Mouse (Mus musculus): Measurements from ENCODE around the gene Rbm47. TPM values are rescaled to one million over a fixed set of nuclear protein-coding genes. Genes with fewer than 3 reads are reported as not detected.
A peak's percentile ranks its signal among the peaks of the same experiment; 100 is the strongest.

The Rbm47 gene
- polyA plus RNA-seq, 1 experiment from 2014 or later, result 41.5 TPM

DNA sequence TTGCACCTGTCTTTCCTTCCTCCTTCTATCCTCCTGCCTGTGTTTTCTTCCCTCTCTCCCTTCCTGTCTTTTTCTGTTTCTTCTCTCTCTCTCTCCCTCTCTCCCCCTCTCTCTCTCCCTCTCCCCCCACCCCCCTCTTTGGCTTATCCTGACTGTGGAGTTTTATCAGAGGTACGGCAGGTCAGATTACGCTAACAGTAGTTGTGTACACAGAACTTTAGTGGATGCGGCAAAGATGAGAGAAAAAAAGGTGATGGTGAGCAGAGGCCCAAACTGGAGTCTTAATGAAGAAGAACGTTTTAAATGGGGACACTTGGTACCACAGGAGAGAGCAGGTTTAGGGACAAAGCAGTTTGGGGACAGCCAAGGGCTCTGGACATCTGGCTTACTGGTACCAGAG is 83.3 kb downstream of the Rbm47 start:
- 0 out of 2 replicates have a peak overlapping the region, but pooled peaks have one; percentile 21 for H3K27ac ChIP-seq (ENCODE audit: low read length)
- H3K36me3 ChIP-seq (ENCODE audit: insufficient read depth, low read length), result no peaks in the 10 kb centered on the region
- 33% methylated on average over 4 of the region's 4 CpGs for WGBS
- no peaks in the 10 kb centered on the region for H3K9me3 ChIP-seq (ENCODE audit: low read length)
- H3K27me3 ChIP-seq (replicated peaks; ENCODE audit: insufficient read depth, low read length), result no peaks in the 10 kb centered on the region
- DNase-seq (ENCODE audit: low spot score), result no peak
- no peak overlapping the region for H3K4me3 ChIP-seq (ENCODE audit: low read depth, low read length)
- H3K4me1 ChIP-seq (ENCODE audit: insufficient read depth, low read depth, low read length), result no peaks in the 10 kb centered on the region
- ATAC-seq, result no peak
- no peak overlapping the region for H3K4me2 ChIP-seq (replicated peaks; ENCODE audit: low read depth, low read length)
- no peak overlapping the region for H3K9ac ChIP-seq (replicated peaks; ENCODE audit: low read depth)
- TF ChIP-seq EP300 (IDR thresholded peaks at IDR 0.05) (no peak), CTCF (IDR thresholded peaks at IDR 0.05) (no peak)

DNA sequence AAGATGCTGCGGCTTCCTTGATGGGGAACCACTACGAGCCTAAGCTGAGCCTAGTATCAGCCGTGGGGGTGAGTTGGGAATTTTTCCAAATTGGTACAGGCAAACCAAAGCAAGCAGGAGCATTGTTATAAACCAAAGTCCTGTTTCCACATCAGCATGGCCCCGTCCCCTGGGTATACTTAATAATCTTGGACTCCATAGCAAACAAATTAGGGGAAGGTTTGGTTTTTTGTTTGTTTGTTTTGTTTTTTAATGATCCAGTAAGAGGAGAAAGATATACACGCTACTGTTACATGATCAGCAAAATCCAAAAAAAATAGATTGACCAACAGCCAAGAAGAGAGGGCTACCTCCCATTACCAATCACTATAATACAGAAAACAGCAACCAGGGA is 84.0 kb downstream of the Rbm47 start:
- no peak for DNase-seq (ENCODE audit: low spot score)
- no peak for TF ChIP-seq EP300 (IDR thresholded peaks at IDR 0.05)
- no peak for TF ChIP-seq CTCF (IDR thresholded peaks at IDR 0.05)
- H3K27me3 ChIP-seq (replicated peaks; ENCODE audit: insufficient read depth, low read length), result no peaks in the 10 kb centered on the region
- H3K4me1 ChIP-seq (ENCODE audit: insufficient read depth, low read depth, low read length), result no peaks in the 10 kb centered on the region
- H3K36me3 ChIP-seq (ENCODE audit: insufficient read depth, low read length), result no peaks in the 10 kb centered on the region
- 78% methylated on average over 5 of the region's 5 CpGs for WGBS
- H3K9ac ChIP-seq (replicated peaks; ENCODE audit: low read depth), result no peak overlapping the region
- no peak overlapping the region for H3K27ac ChIP-seq (ENCODE audit: low read length)
- no peak overlapping the region for H3K4me2 ChIP-seq (replicated peaks; ENCODE audit: low read depth, low read length)
- H3K4me3 ChIP-seq (ENCODE audit: low read depth, low read length), result no peak overlapping the region
- ATAC-seq, result no peak
- no peaks in the 10 kb centered on the region for H3K9me3 ChIP-seq (ENCODE audit: low read length)

- no peak for DNase-seq (ENCODE audit: low spot score)
- Histone ChIP-seq H3K9me3 (ENCODE audit: low read length) (no peaks in the 10 kb centered on the region), H3K4me3 (ENCODE audit: low read depth, low read length) (no peak overlapping the region), H3K4me2 (replicated peaks; ENCODE audit: low read depth, low read length) (no peak overlapping the region), H3K36me3 (ENCODE audit: insufficient read depth, low read length) (no peaks in the 10 kb centered on the region), H3K4me1 (ENCODE audit: insufficient read depth, low read depth, low read length) (no peaks in the 10 kb centered on the region), H3K27me3 (replicated peaks; ENCODE audit: insufficient read depth, low read length) (no peaks in the 10 kb centered on the region), H3K9ac (replicated peaks; ENCODE audit: low read depth) (no peak overlapping the region), H3K27ac (ENCODE audit: low read length) (no peak overlapping the region)
- no peak for ATAC-seq
- TF ChIP-seq CTCF (IDR thresholded peaks at IDR 0.05) (no peak), EP300 (IDR thresholded peaks at IDR 0.05) (no peak)
- 73% methylated on average over 4 of the region's 4 CpGs for WGBS
Measured at GRCm38 (mm10) chr5:66088247-66088901, 84.5 kb downstream of the Rbm47 start.

GRCm38 (mm10) chr5:66086952-66087351 is 86.0 kb downstream of the Rbm47 start:
- 86% methylated on average over 9 of the region's 9 CpGs for WGBS

DNA sequence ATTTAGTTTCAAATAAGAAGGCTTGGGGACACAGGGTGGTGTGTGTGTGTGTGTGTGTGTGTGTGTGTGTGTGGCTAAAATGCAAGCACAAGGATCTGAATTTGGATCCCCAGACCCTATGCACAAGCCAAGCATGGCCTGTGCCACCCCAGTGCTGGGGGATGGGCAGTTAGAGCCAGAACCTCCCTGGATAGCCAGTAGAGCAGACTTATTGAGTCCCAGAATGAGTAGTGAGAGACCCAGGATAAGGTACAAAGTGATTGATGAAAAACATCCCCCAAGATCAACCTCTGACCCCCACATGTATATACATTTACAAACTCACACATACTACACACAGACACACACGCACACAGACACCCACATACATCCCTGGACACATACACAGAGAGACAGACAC is 86.6 kb downstream of the Rbm47 start:
- TF ChIP-seq CTCF (IDR thresholded peaks at IDR 0.05), result no peak
- TF ChIP-seq EP300 (IDR thresholded peaks at IDR 0.05), result no peak
- Histone ChIP-seq H3K4me3 (ENCODE audit: low read depth, low read length) (no peak overlapping the region), H3K9me3 (ENCODE audit: low read length) (no peaks in the 10 kb centered on the region), H3K27ac (ENCODE audit: low read length) (no peak overlapping the region), H3K4me1 (ENCODE audit: insufficient read depth, low read depth, low read length) (no peaks in the 10 kb centered on the region), H3K9ac (replicated peaks; ENCODE audit: low read depth) (no peak overlapping the region), H3K4me2 (replicated peaks; ENCODE audit: low read depth, low read length) (no peak overlapping the region), H3K27me3 (replicated peaks; ENCODE audit: insufficient read depth, low read length) (no peaks in the 10 kb centered on the region), H3K36me3 (ENCODE audit: insufficient read depth, low read length) (no peaks in the 10 kb centered on the region)
- 89% methylated on average over 1 of the region's 1 CpGs for WGBS
- ATAC-seq (no peak), DNase-seq (ENCODE audit: low spot score) (no peak)

More at GRCm38 (mm10) chr5:66086952-66087351, 86.0 kb downstream of the Rbm47 start:
- Histone ChIP-seq H3K4me3 (ENCODE audit: low read depth, low read length) (no peak overlapping the region), H3K9ac (replicated peaks; ENCODE audit: low read depth) (no peak overlapping the region), H3K27ac (ENCODE audit: low read length) (no peak overlapping the region), H3K27me3 (replicated peaks; ENCODE audit: insufficient read depth, low read length) (no peaks in the 10 kb centered on the region), H3K4me2 (replicated peaks; ENCODE audit: low read depth, low read length) (no peak overlapping the region), H3K9me3 (ENCODE audit: low read length) (no peaks in the 10 kb centered on the region), H3K4me1 (ENCODE audit: insufficient read depth, low read depth, low read length) (no peaks in the 10 kb centered on the region), H3K36me3 (ENCODE audit: insufficient read depth, low read length) (no peaks in the 10 kb centered on the region)
- TF ChIP-seq EP300 (IDR thresholded peaks at IDR 0.05) (no peak), CTCF (IDR thresholded peaks at IDR 0.05) (no peak)
- DNase-seq (ENCODE audit: low spot score) (no peak), ATAC-seq (no peak)

- 39% methylated on average over 4 of the region's 4 CpGs for WGBS
- no peak for TF ChIP-seq EP300 (IDR thresholded peaks at IDR 0.05)
- TF ChIP-seq CTCF (IDR thresholded peaks at IDR 0.05), result no peak
- ATAC-seq (no peak), DNase-seq (ENCODE audit: low spot score) (no peak)
- H3K27ac ChIP-seq (ENCODE audit: low read length), result no peak overlapping the region
- no peaks in the 10 kb centered on the region for H3K27me3 ChIP-seq (replicated peaks; ENCODE audit: insufficient read depth, low read length)
- H3K9ac ChIP-seq (replicated peaks; ENCODE audit: low read depth), result no peak overlapping the region
- H3K4me1 ChIP-seq (ENCODE audit: insufficient read depth, low read depth, low read length), result no peaks in the 10 kb centered on the region
- no peak overlapping the region for H3K4me2 ChIP-seq (replicated peaks; ENCODE audit: low read depth, low read length)
- H3K9me3 ChIP-seq (ENCODE audit: low read length), result no peaks in the 10 kb centered on the region
- no peak overlapping the region for H3K4me3 ChIP-seq (ENCODE audit: low read depth, low read length)
- H3K36me3 ChIP-seq (ENCODE audit: insufficient read depth, low read length), result no peaks in the 10 kb centered on the region
Measured at GRCm38 (mm10) chr5:66085478-66085877, 87.4 kb downstream of the Rbm47 start.

DNA sequence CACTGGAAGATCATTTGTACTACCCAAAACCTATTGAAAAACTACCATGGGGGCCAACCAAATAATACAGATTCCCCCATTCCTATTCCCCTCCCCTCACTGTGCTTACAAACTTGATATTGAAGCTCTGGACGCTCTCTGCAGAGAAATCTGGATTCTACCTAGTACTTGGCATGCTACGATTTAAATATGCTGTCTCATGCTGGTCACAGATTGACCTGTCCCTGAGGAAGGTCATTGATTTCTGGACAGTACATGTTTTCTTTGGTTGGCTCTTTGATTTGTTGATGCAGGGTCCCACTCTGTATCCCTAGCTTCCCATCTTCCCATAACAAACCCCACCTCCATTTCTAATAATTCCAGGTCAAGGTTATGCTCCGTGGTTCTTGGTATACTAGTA is 88.4 kb downstream of the Rbm47 start:
- H3K9ac ChIP-seq (replicated peaks; ENCODE audit: low read depth), result no peak overlapping the region
- H3K4me2 ChIP-seq (replicated peaks; ENCODE audit: low read depth, low read length), result no peak overlapping the region
- H3K27me3 ChIP-seq (replicated peaks; ENCODE audit: insufficient read depth, low read length), result no peaks in the 10 kb centered on the region
- ATAC-seq (no peak), DNase-seq (ENCODE audit: low spot score) (no peak)
- H3K4me3 ChIP-seq (ENCODE audit: low read depth, low read length), result no peak overlapping the region
- H3K36me3 ChIP-seq (ENCODE audit: insufficient read depth, low read length), result no peaks in the 10 kb centered on the region
- TF ChIP-seq CTCF (IDR thresholded peaks at IDR 0.05) (no peak), EP300 (IDR thresholded peaks at IDR 0.05) (no peak)
- no peak overlapping the region for H3K27ac ChIP-seq (ENCODE audit: low read length)
- no peaks in the 10 kb centered on the region for H3K4me1 ChIP-seq (ENCODE audit: insufficient read depth, low read depth, low read length)
- no peaks in the 10 kb centered on the region for H3K9me3 ChIP-seq (ENCODE audit: low read length)
- 85% methylated on average over 3 of the region's 3 CpGs for WGBS

All from lung, postnatal 0 days (tissue).